Mouse (Mus musculus): ENCODE results near the gene Prok2. TPM values are rescaled to one million over a fixed set of nuclear protein-coding genes. Genes with fewer than 3 reads are reported as not detected.

Gene Prok2
- polyA plus RNA-seq, 1 experiment from 2014 or later = 0.17 TPM

DNA sequence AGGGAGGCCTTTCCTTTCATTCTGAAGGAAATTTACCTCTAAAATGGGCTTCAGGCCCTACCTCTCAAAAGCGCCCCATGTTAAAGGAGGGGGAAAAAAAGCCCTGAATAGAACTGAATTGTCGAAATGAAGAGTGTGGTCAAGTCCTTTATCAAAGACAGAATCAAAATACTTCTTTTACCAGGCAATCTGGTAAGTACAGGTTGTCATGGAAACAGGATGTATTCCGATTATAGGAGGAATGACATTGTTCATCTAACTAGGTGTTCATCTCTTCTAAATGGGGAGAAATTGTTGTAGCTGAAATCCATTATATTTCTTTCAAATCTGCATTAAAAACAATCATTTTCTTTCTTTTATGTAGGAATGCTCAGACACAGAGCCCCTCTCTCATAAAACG lies 51.7 kb downstream of the Prok2 start:
- H3K9ac ChIP-seq (replicated peaks; ENCODE audit: low read length) = no peak overlapping the region
- WGBS = 84% methylated on average over 4 of the region's 4 CpGs
- no peak overlapping the region for H3K27ac ChIP-seq (ENCODE audit: low read length)
- no peak overlapping the region for H3K4me2 ChIP-seq (replicated peaks; ENCODE audit: low read depth, low read length)
- no peaks in the 10 kb centered on the region for H3K36me3 ChIP-seq (ENCODE audit: insufficient read depth, low read length)
- 0 out of 2 replicates have a peak, but pooled peaks cover 2% of the 10 kb centered on the region for H3K4me1 ChIP-seq (ENCODE audit: insufficient read depth, low read length)
- no peak overlapping the region for H3K4me3 ChIP-seq (ENCODE audit: low read length)
- H3K9me3 ChIP-seq (ENCODE audit: low read length) = no peaks in the 10 kb centered on the region
- H3K27me3 ChIP-seq (ENCODE audit: insufficient read depth, low read length) = no peaks in the 10 kb centered on the region
- ATAC-seq (ENCODE audit: low FRiP score, low TSS enrichment) = no peak

DNA sequence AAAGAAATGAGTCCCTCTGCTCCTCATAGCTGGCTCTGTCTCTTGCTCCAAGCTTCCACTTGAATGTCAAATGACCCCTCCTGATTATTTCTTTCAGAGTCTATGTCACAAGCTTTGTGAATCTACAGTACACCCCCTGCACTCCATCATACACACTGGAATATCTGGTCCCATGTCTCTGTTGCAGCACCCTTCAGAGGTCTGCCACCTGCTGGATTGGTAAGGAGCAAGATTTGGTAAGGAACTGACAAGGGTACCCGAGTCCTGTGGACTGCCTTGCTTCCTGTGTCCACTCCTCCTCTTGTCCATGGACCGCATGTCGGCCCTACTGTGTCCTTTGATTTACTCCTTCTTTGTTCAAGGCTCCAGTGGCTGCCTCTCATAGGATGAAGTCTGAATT lies 54.4 kb downstream of the Prok2 start:
- Histone ChIP-seq H3K4me3 (ENCODE audit: low read length) (no peak overlapping the region), H3K4me1 (ENCODE audit: insufficient read depth, low read length) (peaks cover 17% of the 10 kb centered on the region), H3K36me3 (ENCODE audit: insufficient read depth, low read length) (no peaks in the 10 kb centered on the region), H3K27me3 (ENCODE audit: insufficient read depth, low read length) (0 out of 2 replicates have a peak, but pooled peaks cover 3% of the 10 kb centered on the region), H3K27ac (ENCODE audit: low read length) (no peak overlapping the region), H3K9ac (replicated peaks; ENCODE audit: low read length) (no peak overlapping the region), H3K9me3 (ENCODE audit: low read length) (no peaks in the 10 kb centered on the region), H3K4me2 (replicated peaks; ENCODE audit: low read depth, low read length) (no peak overlapping the region)
- no peak for ATAC-seq (ENCODE audit: low FRiP score, low TSS enrichment)
- 60% methylated on average over 3 of the region's 3 CpGs for WGBS

DNA sequence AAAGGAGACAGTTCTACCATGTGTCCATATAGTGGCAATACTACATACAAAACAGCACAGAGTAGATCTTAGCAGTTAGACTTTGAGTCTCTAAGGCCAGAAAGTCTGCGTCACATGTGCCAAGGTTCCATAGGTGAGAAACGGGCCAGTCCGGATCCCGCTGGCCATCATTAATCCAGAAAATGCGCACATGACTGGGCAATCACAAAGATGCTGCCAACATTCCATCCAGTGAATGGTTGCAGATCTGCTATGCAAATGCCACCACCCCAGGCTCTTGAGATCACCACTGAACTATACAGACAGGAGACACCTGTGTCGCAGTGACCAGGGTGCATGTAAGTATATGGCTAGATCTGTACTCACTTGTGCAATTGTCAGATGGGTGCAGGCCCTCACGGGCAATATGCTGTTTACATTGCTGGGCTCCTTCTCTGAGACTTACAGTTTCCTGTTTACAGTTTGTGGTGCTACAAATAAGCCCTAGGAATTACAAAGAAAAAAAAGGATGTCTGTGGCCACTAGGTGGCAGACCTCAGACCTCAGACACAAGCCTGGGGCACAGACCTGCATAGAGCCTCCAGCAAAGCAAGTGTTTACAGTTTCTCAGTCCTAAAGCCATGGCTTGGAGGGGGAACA lies 55.6 kb downstream of the Prok2 start:
- no peaks in the 10 kb centered on the region for H3K36me3 ChIP-seq (ENCODE audit: insufficient read depth, low read length)
- H3K4me1 ChIP-seq (ENCODE audit: insufficient read depth, low read length) = peaks cover 21% of the 10 kb centered on the region
- no peak for ATAC-seq (ENCODE audit: low FRiP score, low TSS enrichment)
- H3K9ac ChIP-seq (replicated peaks; ENCODE audit: low read length) = no peak overlapping the region
- no peak overlapping the region for H3K4me3 ChIP-seq (ENCODE audit: low read length)
- H3K27ac ChIP-seq (ENCODE audit: low read length) = no peak overlapping the region
- H3K27me3 ChIP-seq (ENCODE audit: insufficient read depth, low read length) = 0 out of 2 replicates have a peak, but pooled peaks cover 3% of the 10 kb centered on the region
- no peaks in the 10 kb centered on the region for H3K9me3 ChIP-seq (ENCODE audit: low read length)
- WGBS = 78% methylated on average over 7 of the region's 7 CpGs
- no peak overlapping the region for H3K4me2 ChIP-seq (replicated peaks; ENCODE audit: low read depth, low read length)

- Histone ChIP-seq H3K4me3 (ENCODE audit: low read length) (no peak overlapping the region), H3K4me2 (replicated peaks; ENCODE audit: low read depth, low read length) (no peak overlapping the region), H3K36me3 (ENCODE audit: insufficient read depth, low read length) (no peaks in the 10 kb centered on the region), H3K27me3 (ENCODE audit: insufficient read depth, low read length) (0 out of 2 replicates have a peak, but pooled peaks cover 3% of the 10 kb centered on the region), H3K27ac (ENCODE audit: low read length) (no peak overlapping the region), H3K9me3 (ENCODE audit: low read length) (no peaks in the 10 kb centered on the region), H3K4me1 (ENCODE audit: insufficient read depth, low read length) (peaks cover 28% of the 10 kb centered on the region), H3K9ac (replicated peaks; ENCODE audit: low read length) (no peak overlapping the region)
- ATAC-seq (ENCODE audit: low FRiP score, low TSS enrichment) = no peak
- WGBS = 36% methylated on average over 5 of the region's 5 CpGs
Measured at GRCm38 (mm10) chr6:99669481-99670325, 56.5 kb downstream of the Prok2 start.

DNA sequence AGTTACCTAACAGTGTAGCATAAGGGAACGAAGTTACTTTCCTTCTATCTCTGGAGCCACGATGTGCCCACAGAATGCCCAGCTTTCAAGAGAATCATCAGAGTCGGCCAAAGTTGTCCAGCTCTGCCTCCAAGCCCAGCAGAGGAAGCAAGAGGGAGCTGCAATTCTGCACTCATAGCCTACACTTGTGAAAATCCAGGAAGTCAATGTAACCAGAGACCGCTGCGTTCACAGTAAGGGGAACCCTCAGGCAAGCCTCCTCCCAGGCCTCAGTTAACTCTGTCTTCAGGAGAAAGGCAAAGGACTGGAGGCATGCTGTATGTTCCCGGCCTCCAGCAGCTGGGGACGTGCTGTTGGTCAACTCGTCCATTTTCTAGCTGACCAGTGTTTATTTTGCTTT lies 58.9 kb downstream of the Prok2 start:
- peak overlapping the region; percentile 82 for H3K9ac ChIP-seq (replicated peaks; ENCODE audit: low read length)
- 0 out of 2 replicates have a peak, but pooled peaks cover 3% of the 10 kb centered on the region for H3K27me3 ChIP-seq (ENCODE audit: insufficient read depth, low read length)
- 25% methylated on average over 8 of the region's 8 CpGs for WGBS
- no peaks in the 10 kb centered on the region for H3K9me3 ChIP-seq (ENCODE audit: low read length)
- peak overlapping the region; percentile 82 for H3K4me2 ChIP-seq (replicated peaks; ENCODE audit: low read depth, low read length)
- peak overlapping the region; percentile 80 for H3K4me3 ChIP-seq (ENCODE audit: low read length)
- peak overlapping the region; percentile 61; the same call in 1 of the 2 replicates for H3K27ac ChIP-seq (ENCODE audit: low read length)
- ATAC-seq (ENCODE audit: low FRiP score, low TSS enrichment) = peak; percentile 25; the same call in 1 of the 2 replicates
- H3K36me3 ChIP-seq (ENCODE audit: insufficient read depth, low read length) = no peaks in the 10 kb centered on the region
- H3K4me1 ChIP-seq (ENCODE audit: insufficient read depth, low read length) = peaks cover 28% of the 10 kb centered on the region

DNA sequence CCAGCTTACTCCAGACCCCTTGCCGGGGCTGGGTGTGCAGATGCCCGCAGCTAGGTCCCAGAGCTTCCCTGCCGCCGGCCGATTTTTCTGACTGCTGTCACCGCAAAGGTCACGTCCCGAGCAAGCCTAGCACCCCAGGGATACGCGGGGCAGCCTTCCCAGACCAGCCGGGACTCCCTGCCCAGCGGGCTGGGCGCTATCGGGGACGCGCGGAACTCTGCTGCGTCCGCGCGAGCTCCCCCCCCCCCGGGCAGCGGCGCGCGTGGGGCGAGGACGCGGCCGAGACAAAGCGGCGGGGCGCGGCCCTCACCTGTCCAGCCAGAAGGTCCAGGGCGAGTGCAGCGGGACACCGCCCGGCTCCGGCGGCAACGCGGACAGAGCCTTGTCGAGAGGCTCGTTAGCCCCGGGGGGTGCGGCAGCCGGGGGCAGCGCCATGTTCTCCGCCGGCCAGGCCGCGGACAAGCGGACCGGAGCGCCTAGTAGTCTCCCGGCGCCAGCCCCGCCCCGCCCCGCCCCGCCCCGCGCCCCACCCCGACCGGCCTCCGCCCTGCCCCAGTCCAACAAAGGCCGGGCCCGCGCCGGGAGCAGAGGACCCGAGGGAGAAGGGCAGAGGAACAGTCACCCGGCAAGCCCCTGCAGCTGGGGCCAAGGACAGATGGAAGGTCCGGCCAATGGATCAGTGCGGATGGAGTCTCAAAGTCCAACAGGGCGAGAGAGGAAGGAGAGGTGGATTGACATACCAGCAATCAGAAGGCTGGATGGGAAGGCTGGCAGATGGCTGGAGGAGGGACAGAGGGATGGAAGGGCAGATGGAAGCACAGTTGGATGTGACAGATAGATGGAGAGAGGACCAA lies 59.6 kb downstream of the Prok2 start, which contains the start of the genes Eif4e3 and Gm20696:
Gene Eif4e3 (minus strand): TSS at position 454 of the 854 bp plus-strand sequence.
Gene Gm20696 (minus strand): TSS at position 480 of the 854 bp plus-strand sequence.
- Histone ChIP-seq H3K27ac (ENCODE audit: low read length) (peak within 1 kb of the TSS; percentile 63), H3K4me2 (replicated peaks; ENCODE audit: low read depth, low read length) (peak within 1 kb of the TSS; percentile 82), H3K9me3 (ENCODE audit: low read length) (no peaks in the 10 kb centered on the region), H3K9ac (replicated peaks; ENCODE audit: low read length) (peak within 1 kb of the TSS; percentile 82), H3K36me3 (ENCODE audit: insufficient read depth, low read length) (no peaks in the 10 kb centered on the region), H3K27me3 (ENCODE audit: insufficient read depth, low read length) (0 out of 2 replicates have a peak, but pooled peaks cover 3% of the 10 kb centered on the region), H3K4me1 (ENCODE audit: insufficient read depth, low read length) (peaks cover 28% of the 10 kb centered on the region), H3K4me3 (ENCODE audit: low read length) (peak within 1 kb of the TSS; percentile 80)
- WGBS = under 1% methylated on average over 60 of the region's 75 CpGs
- peak; percentile 91 for ATAC-seq (ENCODE audit: low FRiP score, low TSS enrichment)

DNA sequence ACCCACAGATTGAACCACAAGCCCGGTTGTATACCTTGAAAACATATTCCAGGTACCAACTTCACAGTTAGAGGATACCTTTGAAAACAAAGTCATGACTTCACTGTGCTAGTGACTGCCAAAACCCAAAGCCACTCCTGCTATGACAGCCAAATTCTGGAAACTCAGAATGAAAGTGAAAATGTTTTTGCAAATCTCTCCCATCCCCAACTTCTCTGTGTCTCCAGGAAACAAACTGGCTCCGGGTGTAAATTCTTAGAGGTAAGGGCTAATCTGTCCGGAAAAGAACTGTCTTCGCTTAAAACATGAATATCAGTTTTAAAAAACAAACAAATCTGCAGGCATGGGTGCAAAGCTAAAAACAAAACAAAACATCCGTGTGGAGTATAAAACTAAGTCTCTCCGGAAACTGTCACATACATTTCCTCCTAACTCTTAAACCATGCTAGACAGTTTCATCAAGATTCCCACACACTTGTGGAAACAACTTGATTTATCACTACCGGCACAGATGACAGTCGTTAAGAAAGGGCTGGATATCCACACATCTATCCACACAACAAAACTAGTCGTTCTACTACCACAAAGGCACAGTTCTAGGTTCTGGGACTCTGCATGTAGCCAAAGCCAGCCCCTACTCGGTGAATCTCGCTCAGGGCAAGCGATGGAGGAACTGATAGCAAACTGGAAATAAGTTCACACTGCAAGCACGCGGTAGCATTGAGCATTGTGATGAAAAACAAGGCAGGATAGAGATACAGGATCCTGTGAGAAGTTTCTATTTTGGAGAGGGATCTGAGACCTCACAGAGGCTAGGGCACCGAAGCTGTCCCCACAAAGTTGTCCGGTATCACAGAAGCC lies 60.5 kb downstream of the Prok2 start:
- peak overlapping the region; percentile 80 for H3K4me3 ChIP-seq (ENCODE audit: low read length)
- H3K27me3 ChIP-seq (ENCODE audit: insufficient read depth, low read length) = 0 out of 2 replicates have a peak, but pooled peaks cover 3% of the 10 kb centered on the region
- 13% methylated on average over 16 of the region's 16 CpGs for WGBS
- peak overlapping the region; percentile 82 for H3K4me2 ChIP-seq (replicated peaks; ENCODE audit: low read depth, low read length)
- H3K36me3 ChIP-seq (ENCODE audit: insufficient read depth, low read length) = no peaks in the 10 kb centered on the region
- peak overlapping the region; percentile 82 for H3K9ac ChIP-seq (replicated peaks; ENCODE audit: low read length)
- peaks cover 32% of the 10 kb centered on the region for H3K4me1 ChIP-seq (ENCODE audit: insufficient read depth, low read length)
- H3K9me3 ChIP-seq (ENCODE audit: low read length) = no peaks in the 10 kb centered on the region
- H3K27ac ChIP-seq (ENCODE audit: low read length) = peak overlapping the region; percentile 63
- no peak for ATAC-seq (ENCODE audit: low FRiP score, low TSS enrichment)

DNA sequence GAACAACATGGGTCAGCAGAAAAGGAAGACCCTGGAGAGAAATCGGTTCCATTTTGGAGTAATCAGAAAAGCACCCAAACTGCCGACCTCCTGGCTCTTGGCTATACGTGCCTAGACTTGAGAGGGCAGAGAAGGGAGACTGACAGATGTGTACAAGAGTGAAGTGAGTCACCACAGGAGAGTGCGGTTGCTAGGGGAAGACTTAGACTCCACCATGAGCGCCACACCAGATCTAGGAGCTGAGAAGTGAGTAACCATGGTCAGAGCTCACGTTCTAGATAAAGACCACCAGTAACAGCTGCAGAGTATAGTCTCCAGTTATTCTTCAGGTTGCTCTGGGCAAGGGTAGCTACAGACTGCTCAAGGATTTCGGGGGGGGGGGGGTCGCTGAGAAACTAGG lies 63.0 kb downstream of the Prok2 start:
- no peak overlapping the region for H3K4me2 ChIP-seq (replicated peaks; ENCODE audit: low read depth, low read length)
- H3K4me1 ChIP-seq (ENCODE audit: insufficient read depth, low read length) = peaks cover 27% of the 10 kb centered on the region
- H3K9ac ChIP-seq (replicated peaks; ENCODE audit: low read length) = no peak overlapping the region
- H3K9me3 ChIP-seq (ENCODE audit: low read length) = no peaks in the 10 kb centered on the region
- H3K36me3 ChIP-seq (ENCODE audit: insufficient read depth, low read length) = no peaks in the 10 kb centered on the region
- WGBS = 82% methylated on average over 8 of the region's 8 CpGs
- no peaks in the 10 kb centered on the region for H3K27me3 ChIP-seq (ENCODE audit: insufficient read depth, low read length)
- H3K27ac ChIP-seq (ENCODE audit: low read length) = no peak overlapping the region
- no peak for ATAC-seq (ENCODE audit: low FRiP score, low TSS enrichment)
- H3K4me3 ChIP-seq (ENCODE audit: low read length) = no peak overlapping the region
